Mouse (Mus musculus) CH12.LX (cell line): Measurements from ENCODE around the gene 2900011O08Rik.

ENCODE experiments used
- EP300 ChIP-seq: IDR thresholded peaks from 2 replicates; pipeline ENCODE4 v1.6.1; 2011; ENCODE audit warnings: low read length, improper control_type of control experiment
- GABPA ChIP-seq: IDR thresholded peaks from 2 replicates; pipeline ENCODE4 v1.6.1; 2012; ENCODE audit warnings: low read depth, low read length, improper control_type of control experiment, inconsistent platforms; ENCODE audit not compliant: insufficient replicate concordance
- NRF1 ChIP-seq: IDR thresholded peaks from 2 replicates; pipeline ENCODE4 v1.6.1; 2014; ENCODE audit warnings: low read depth, mild to moderate bottlenecking, inconsistent platforms, low read length, improper control_type of control experiment, moderate library complexity
- PAX5 ChIP-seq: IDR thresholded peaks from 2 replicates; pipeline ENCODE4 v1.6.1; 2012; ENCODE audit warnings: low read length, inconsistent platforms, mixed read lengths
- POLR2A ChIP-seq: IDR thresholded peaks from 2 replicates; pipeline ENCODE4 v1.6.1; 2011; ENCODE audit warnings: low read depth, mild to moderate bottlenecking, improper control_type of control experiment, low read length
- USF1 ChIP-seq: IDR thresholded peaks from 2 replicates; pipeline ENCODE4 v1.6.1; 2014; ENCODE audit warnings: low read depth, mild to moderate bottlenecking, inconsistent platforms, low read length, improper control_type of control experiment

- TF ChIP-seq POLR2A (no peak), NRF1 (no peak), GABPA (no peak), EP300 (no peak), USF1 (no peak), PAX5 (no peak)
Observed at GRCm38 (mm10) chr16:13986197-13986573, 219 bp upstream of the 2900011O08Rik start.
